Mouse (Mus musculus) thymus, postnatal 14 days (tissue): Measurements from ENCODE around the gene Eml4.

Experiments used
- DNase-seq: peaks from one replicate; pipeline ENCODE4 v3.0.0; 2021

Eml4 gene

GRCm38 (mm10) chr17:83384981-83385380, 34.2 kb downstream of the Eml4 start:
- no peak for DNase-seq

- DNase-seq: peak; percentile 25
Observed at GRCm38 (mm10) chr17:83387161-83387560, 36.4 kb downstream of the Eml4 start.

GRCm38 (mm10) chr17:83394013-83394412, 43.3 kb downstream of the Eml4 start:
- DNase-seq: no peak

GRCm38 (mm10) chr17:83397571-83398100, 46.9 kb downstream of the Eml4 start:
- peak; percentile 39 for DNase-seq

- no peak for DNase-seq
Observed at GRCm38 (mm10) chr17:83398756-83399155, 48.0 kb downstream of the Eml4 start.

- no peak for DNase-seq
Observed at GRCm38 (mm10) chr17:83430607-83431006, 79.9 kb downstream of the Eml4 start.

GRCm38 (mm10) chr17:83443406-83443805, 92.7 kb downstream of the Eml4 start:
- no peak for DNase-seq

GRCm38 (mm10) chr17:83449583-83449982, 98.9 kb downstream of the Eml4 start:
- no peak for DNase-seq

- no peak for DNase-seq
Observed at GRCm38 (mm10) chr17:83451367-83451766, 100.6 kb downstream of the Eml4 start.

- DNase-seq: no peak
Observed at GRCm38 (mm10) chr17:83451796-83452195, 101.1 kb downstream of the Eml4 start.

GRCm38 (mm10) chr17:83452451-83452850, 101.7 kb downstream of the Eml4 start:
- DNase-seq: no peak

- no peak for DNase-seq
Observed at GRCm38 (mm10) chr17:83453587-83453986, 102.9 kb downstream of the Eml4 start.

- no peak for DNase-seq
Observed at GRCm38 (mm10) chr17:83457271-83457670, 106.5 kb downstream of the Eml4 start.

- DNase-seq: no peak
Observed at GRCm38 (mm10) chr17:83465969-83466368, 115.2 kb downstream of the Eml4 start.

- DNase-seq: no peak
Observed at GRCm38 (mm10) chr17:83466697-83467251, 116.0 kb downstream of the Eml4 start.

GRCm38 (mm10) chr17:83469586-83469985, 118.9 kb downstream of the Eml4 start:
- no peak for DNase-seq

GRCm38 (mm10) chr17:83477089-83477488, 126.4 kb downstream of the Eml4 start:
- DNase-seq: no peak

GRCm38 (mm10) chr17:83481551-83481950, 130.8 kb downstream of the Eml4 start:
- no peak for DNase-seq

GRCm38 (mm10) chr17:83482817-83483536, 132.2 kb downstream of the Eml4 start:
- no peak for DNase-seq

GRCm38 (mm10) chr17:83483784-83484183, 133.1 kb downstream of the Eml4 start:
- DNase-seq: no peak

GRCm38 (mm10) chr17:83487762-83488161, 137.0 kb downstream of the Eml4 start:
- no peak for DNase-seq

GRCm38 (mm10) chr17:83498889-83499288, 148.2 kb downstream of the Eml4 start:
- no peak for DNase-seq

GRCm38 (mm10) chr17:83499692-83500091, 149.0 kb downstream of the Eml4 start:
- DNase-seq: no peak

GRCm38 (mm10) chr17:83503693-83504092, 153.0 kb downstream of the Eml4 start:
- DNase-seq: no peak

GRCm38 (mm10) chr17:83512130-83512529, 161.4 kb downstream of the Eml4 start:
- no peak for DNase-seq
